Mouse (Mus musculus) heart, embryonic 14.5 days (tissue): ENCODE results near the gene Cpeb1. TPM values are rescaled to one million over a fixed set of nuclear protein-coding genes. Genes with fewer than 3 reads are reported as not detected.

ENCODE experiments used
- ATAC-seq: fragments of 200-750 bp; cut with Nextera tagmentation; 2 replicates; pipeline ENCODE4 v1.8.0; 2017; ENCODE audit warnings: low read depth, moderate TSS enrichment; ENCODE audit not compliant: insufficient number of reproducible peaks, insufficient read depth, low FRiP score
- H3K27ac ChIP-seq, 2 experiments: fragments of 200-500 bp in 1 of 2; fragments of 300-500 bp in 1 of 2; sonication (generic) in 1 of 2; replicated peaks in 1 of 2; 2 replicates each; pipeline ENCODE4 v1.5.1; 2012 to 2014; ENCODE audit warnings: low read depth in 2 of 2, low read length in 2 of 2, control low read depth in 1 of 2, mild to moderate bottlenecking in 1 of 2, mixed read lengths in 1 of 2; ENCODE audit not compliant: control insufficient read depth in 1 of 2, insufficient read depth in 1 of 2
- H3K27me3 ChIP-seq: fragments of 300-500 bp; sonication (generic); 2 replicates; pipeline ENCODE4 v1.6.1; 2014; ENCODE audit warnings: mild to moderate bottlenecking, low read length, control low read depth; ENCODE audit not compliant: control insufficient read depth, insufficient read depth
- H3K36me3 ChIP-seq: fragments of 300-500 bp; sonication (generic); 2 replicates; pipeline ENCODE4 v1.6.1; 2014; ENCODE audit warnings: mild to moderate bottlenecking, control low read depth, low read length, mixed read lengths; ENCODE audit not compliant: control insufficient read depth, insufficient read depth
- H3K4me1 ChIP-seq, 2 experiments: fragments of 200-500 bp in 1 of 2; fragments of 300-500 bp in 1 of 2; sonication (generic) in 1 of 2; 2 replicates each; pipeline ENCODE4 v1.6.1; 2012 to 2014; ENCODE audit warnings: low read length in 2 of 2, control low read depth in 1 of 2, mixed read lengths in 1 of 2; ENCODE audit not compliant: control insufficient read depth in 2 of 2, insufficient read depth in 2 of 2
- H3K4me2 ChIP-seq: fragments of 300-500 bp; sonication (generic); 2 replicates; pipeline ENCODE4 v1.6.1; 2014; ENCODE audit warnings: mild to moderate bottlenecking, low read length
- H3K4me3 ChIP-seq, 2 experiments: fragments of 200-500 bp in 1 of 2; fragments of 300-500 bp in 1 of 2; sonication (generic) in 1 of 2; 2 replicates each; pipeline ENCODE4 v1.5.1; 2012 to 2014; ENCODE audit warnings: low read length in 2 of 2, mild to moderate bottlenecking in 2 of 2, control low read depth in 1 of 2, low read depth in 1 of 2, moderate library complexity in 1 of 2; ENCODE audit not compliant: control insufficient read depth in 1 of 2, insufficient read depth in 1 of 2
- H3K9ac ChIP-seq: fragments of 300-500 bp; sonication (generic); 2 replicates; pipeline ENCODE4 v1.6.1; 2014; ENCODE audit warnings: mild to moderate bottlenecking, low read length
- H3K9me3 ChIP-seq: fragments of 300-500 bp; sonication (generic); 2 replicates; pipeline ENCODE4 v1.6.1; 2016; ENCODE audit warnings: low read length, control low read depth; ENCODE audit not compliant: control insufficient read depth
- WGBS: fragments of 180-500 bp; shearing (Covaris S2); extraction: QIAGEN DNeasy Blood & Tissue Kit; methylation state at CpG from one replicate; pipeline ENCODE4 v1.1.7; 2014; 5-methylcytosine and 5-hydroxymethylcytosine counted together
- polyA plus RNA-seq: library from polyadenylated mRNA; unstranded; fragments of >200 nt; fragmentation: Nextera tagmentation; extraction: Ambion mirVana; gene quantifications from 2 replicates; pipeline ENCODE4 v1.2.1, GENCODE M21; 2014

Cpeb1 gene
- polyA plus RNA-seq, 1 experiment from 2014 or later: 5.0 TPM

DNA sequence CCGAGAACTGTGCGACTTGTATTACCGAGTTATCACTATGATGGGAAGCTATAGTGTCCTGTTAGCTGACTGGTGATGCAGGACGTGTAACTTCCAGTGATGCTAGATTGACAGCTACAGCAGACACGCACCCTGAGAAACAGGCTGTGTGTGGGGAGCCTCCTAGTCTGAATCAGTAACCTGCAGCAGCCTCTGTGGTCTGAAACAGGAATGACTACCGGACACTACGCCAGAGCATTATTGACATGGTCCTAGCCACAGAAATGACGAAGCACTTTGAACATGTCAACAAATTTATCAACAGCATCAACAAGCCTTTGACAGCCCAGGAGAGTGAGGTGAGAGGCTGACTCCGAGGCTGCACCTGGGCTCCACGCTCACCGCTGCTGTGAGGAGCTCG is 129.2 kb downstream of the Cpeb1 start:
- no peak for ATAC-seq
- H3K27ac ChIP-seq: no peak overlapping the region
- no peaks in the 10 kb centered on the region for H3K9me3 ChIP-seq
- H3K9ac ChIP-seq: no peak overlapping the region
- no peak overlapping the region for H3K4me2 ChIP-seq
- whole genome bisulfite sequencing: 76% methylated on average over 12 of the region's 12 CpGs
- H3K27me3 ChIP-seq: no peaks in the 10 kb centered on the region
- peaks cover 0 to 4% of the 10 kb centered on the region in 2 experiments; a peak in 1 of 4 replicates for H3K4me1 ChIP-seq
- peaks cover 8% of the 10 kb centered on the region; the same call in 1 of the 2 replicates for H3K36me3 ChIP-seq
- no peak overlapping the region for H3K4me3 ChIP-seq

DNA sequence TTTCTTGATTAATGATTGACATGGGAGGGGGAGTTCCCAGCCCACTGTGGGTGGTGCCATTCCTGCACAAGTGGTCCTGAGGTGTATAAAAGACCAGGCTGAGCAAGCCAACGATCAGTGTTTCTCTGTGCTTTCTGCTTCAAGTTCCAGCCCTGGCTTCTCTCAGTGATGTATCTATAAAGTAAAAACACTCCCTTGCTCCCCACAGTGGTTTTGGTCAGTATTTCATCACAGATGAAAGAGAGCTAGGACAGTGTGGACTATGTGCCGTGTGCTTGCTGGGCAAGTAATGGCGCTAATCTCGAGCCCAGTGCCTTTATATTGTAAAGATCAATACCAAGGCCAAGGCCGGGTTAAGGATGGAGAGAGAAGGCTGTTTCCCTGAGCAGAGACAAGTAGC is 133.5 kb downstream of the Cpeb1 start:
- Histone ChIP-seq H3K27me3 (no peaks in the 10 kb centered on the region), H3K4me1 (no peaks in the 10 kb centered on the region), H3K36me3 (0 out of 2 replicates have a peak, but pooled peaks cover 3% of the 10 kb centered on the region), H3K9me3 (no peaks in the 10 kb centered on the region), H3K4me2 (no peak overlapping the region), H3K27ac (no peak overlapping the region), H3K4me3 (no peak overlapping the region), H3K9ac (no peak overlapping the region)
- 80% methylated on average over 5 of the region's 5 CpGs for WGBS
- ATAC-seq: no peak

DNA sequence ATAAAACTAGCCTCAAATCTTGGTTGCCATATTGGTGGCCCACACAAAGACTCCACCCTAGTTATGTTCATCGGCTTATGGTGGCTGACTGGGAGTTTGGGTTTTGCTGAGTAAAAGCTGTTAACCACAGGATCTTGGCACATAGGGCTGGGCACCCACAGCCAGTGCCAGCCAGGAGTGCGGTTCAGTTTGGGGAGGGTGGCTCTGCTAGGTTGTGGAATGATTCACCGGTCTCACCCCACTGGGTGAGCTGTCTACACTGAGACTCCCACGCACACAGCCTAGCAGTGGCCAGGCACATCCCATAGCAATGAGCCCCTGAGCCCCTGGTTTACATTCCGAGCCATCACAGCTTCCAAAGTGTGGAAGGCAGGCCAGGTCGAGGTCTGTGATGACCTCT is 135.5 kb downstream of the Cpeb1 start:
- no peak overlapping the region for H3K4me3 ChIP-seq
- WGBS: 78% methylated on average over 6 of the region's 6 CpGs

DNA sequence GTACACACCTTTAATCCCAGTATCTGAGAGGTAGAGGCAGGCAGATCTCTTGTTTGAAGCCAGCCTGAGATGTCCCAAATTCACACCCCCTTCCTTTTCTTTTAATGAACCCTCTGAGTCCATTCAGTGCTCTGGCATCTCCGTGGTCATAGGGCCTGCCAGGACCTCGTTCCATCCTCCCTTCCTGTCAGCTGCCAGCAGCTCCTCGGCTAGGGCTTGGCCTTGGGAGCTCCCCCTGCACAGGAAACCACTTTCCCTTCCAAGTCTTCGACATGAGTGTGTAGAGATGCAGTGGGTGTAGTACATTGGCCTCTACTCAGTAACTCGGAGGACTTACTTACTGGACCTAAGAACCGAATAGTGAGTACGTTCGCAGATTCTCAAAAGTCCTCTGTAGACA is 139.7 kb downstream of the Cpeb1 start:
- Histone ChIP-seq H3K9ac (no peak overlapping the region), H3K9me3 (no peaks in the 10 kb centered on the region), H3K36me3 (0 out of 2 replicates have a peak, but pooled peaks cover 3% of the 10 kb centered on the region), H3K4me1 (no peaks in the 10 kb centered on the region), H3K27ac (no peak overlapping the region), H3K4me2 (no peak overlapping the region), H3K27me3 (no peaks in the 10 kb centered on the region), H3K4me3 (no peak overlapping the region)
- WGBS: 66% methylated on average over 8 of the region's 8 CpGs
- no peak for ATAC-seq

More for the DNA sequence above, 135.5 kb downstream of the Cpeb1 start:
- H3K4me2 ChIP-seq: no peak overlapping the region
- H3K27me3 ChIP-seq: no peaks in the 10 kb centered on the region
- no peak overlapping the region for H3K9ac ChIP-seq
- no peak overlapping the region for H3K27ac ChIP-seq
- ATAC-seq: no peak
- H3K9me3 ChIP-seq: no peaks in the 10 kb centered on the region
- 0 out of 2 replicates have a peak, but pooled peaks cover 3% of the 10 kb centered on the region for H3K36me3 ChIP-seq
- H3K4me1 ChIP-seq: no peaks in the 10 kb centered on the region

DNA sequence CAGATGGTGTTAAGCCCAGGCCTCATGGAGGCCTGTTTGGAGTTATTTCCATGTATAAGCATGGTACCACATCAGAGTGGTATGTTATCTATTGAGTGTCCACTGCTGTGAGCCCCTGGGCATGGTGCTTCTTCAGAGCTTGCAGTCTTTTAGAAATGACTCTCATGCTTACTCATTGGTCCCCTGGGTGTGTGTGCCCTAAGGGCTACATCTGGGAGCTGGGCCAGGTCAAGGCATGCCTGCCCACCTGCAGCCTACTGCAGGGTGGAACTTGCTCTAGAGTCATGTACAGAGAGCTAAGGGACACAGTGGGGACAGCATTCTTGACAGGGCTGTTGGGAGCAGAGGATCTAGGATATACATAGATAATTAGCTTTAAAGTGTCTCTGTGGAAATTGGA is 143.7 kb downstream of the Cpeb1 start:
- Histone ChIP-seq H3K4me3 (no peak overlapping the region), H3K36me3 (no peaks in the 10 kb centered on the region), H3K9ac (no peak overlapping the region), H3K4me1 (no peaks in the 10 kb centered on the region), H3K4me2 (no peak overlapping the region), H3K27me3 (no peaks in the 10 kb centered on the region), H3K9me3 (no peaks in the 10 kb centered on the region), H3K27ac (no peak overlapping the region)
- ATAC-seq: no peak

DNA sequence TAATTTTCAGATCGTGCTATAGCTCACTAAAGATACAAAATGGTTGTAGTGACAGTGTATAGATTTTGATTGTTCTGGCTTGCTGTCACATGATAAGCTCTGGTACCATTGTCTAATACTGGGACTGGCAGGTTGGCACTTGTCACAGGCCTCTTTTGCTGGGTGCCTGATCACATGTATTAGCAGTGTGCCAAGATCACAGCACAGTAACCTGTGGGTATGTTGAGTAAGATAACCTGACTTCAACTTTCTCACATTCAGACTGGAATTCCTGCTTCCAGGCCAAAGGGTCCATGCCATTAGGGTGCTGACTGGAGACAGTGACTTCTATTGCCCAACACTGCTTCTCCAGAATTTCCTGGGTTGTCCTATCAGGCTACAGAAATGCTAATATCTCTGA is 144.1 kb downstream of the Cpeb1 start:
- no peaks in the 10 kb centered on the region for H3K9me3 ChIP-seq
- H3K9ac ChIP-seq: no peak overlapping the region
- no peak for ATAC-seq
- H3K4me3 ChIP-seq: no peak overlapping the region
- no peak overlapping the region for H3K4me2 ChIP-seq
- no peak overlapping the region for H3K27ac ChIP-seq
- H3K27me3 ChIP-seq: no peaks in the 10 kb centered on the region
- H3K4me1 ChIP-seq: no peaks in the 10 kb centered on the region
- H3K36me3 ChIP-seq: no peaks in the 10 kb centered on the region
- 83% methylated on average over 1 of the region's 1 CpGs for WGBS

DNA sequence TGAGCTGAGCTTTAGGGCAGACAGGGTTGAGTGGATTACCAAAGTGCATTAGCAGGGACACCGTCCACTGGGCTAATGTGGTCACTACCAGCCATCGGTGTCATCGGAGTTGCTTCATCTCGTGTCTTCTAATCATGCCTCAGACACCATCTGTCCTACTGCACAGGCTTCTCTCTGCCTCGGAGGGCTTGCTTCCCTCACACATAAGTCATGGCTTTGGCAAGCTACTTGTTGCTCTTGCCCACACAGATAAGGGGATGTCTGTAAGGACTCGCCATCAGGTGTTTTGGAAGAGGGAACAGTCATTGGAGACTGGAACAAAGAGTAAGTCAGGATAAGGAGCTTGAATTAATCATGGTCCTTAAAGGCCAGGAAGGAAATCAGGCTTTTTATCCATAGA is 146.0 kb downstream of the Cpeb1 start:
- H3K9ac ChIP-seq: no peak overlapping the region
- H3K4me3 ChIP-seq: no peak overlapping the region
- no peaks in the 10 kb centered on the region for H3K36me3 ChIP-seq
- 66% methylated on average over 6 of the region's 6 CpGs for WGBS
- H3K27me3 ChIP-seq: no peaks in the 10 kb centered on the region
- no peak overlapping the region for H3K4me2 ChIP-seq
- no peaks in the 10 kb centered on the region for H3K9me3 ChIP-seq
- H3K4me1 ChIP-seq: no peaks in the 10 kb centered on the region
- no peak for ATAC-seq
- no peak overlapping the region for H3K27ac ChIP-seq

DNA sequence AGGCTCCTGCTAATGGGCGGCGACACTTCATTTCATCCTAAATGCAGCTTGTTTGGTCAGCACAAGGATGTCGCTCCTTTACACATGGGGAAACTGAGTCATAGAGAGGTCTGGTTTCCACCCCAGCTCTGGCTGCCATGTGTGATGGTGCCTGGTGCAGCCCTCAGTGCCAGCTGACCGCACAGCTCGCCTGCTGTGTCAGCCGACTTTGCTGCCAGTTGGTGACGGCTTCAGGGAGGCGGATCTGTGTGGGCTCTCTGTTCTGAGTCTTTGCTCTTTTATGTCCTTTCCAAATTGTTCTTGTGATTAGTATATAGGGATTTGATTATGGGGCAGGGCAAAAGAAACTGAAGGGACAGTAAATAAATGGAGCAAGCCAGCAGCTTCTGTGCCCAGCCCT is 147.5 kb downstream of the Cpeb1 start:
- Histone ChIP-seq H3K4me2 (no peak overlapping the region), H3K9ac (no peak overlapping the region), H3K36me3 (no peaks in the 10 kb centered on the region), H3K27me3 (no peaks in the 10 kb centered on the region), H3K4me3 (no peak overlapping the region), H3K27ac (no peak overlapping the region), H3K4me1 (no peaks in the 10 kb centered on the region), H3K9me3 (no peaks in the 10 kb centered on the region)
- WGBS: 78% methylated on average over 8 of the region's 8 CpGs
- no peak for ATAC-seq
